In genomic region chr2:140691403-140691802, GRCm38 (mm10) we compare ENCODE assay signal across 22 mouse cellular contexts. TPM values are rescaled to one million over a fixed set of nuclear protein-coding genes. Genes with fewer than 3 reads are reported as not detected.
DNase-seq lines count a peak whose midpoint lies in the region; ATAC-seq lines count a peak whose summit lies in the region.
"Had no signal": no experiment of that assay in that cellular context is flagged by ENCODE, and none has a peak within 500 bp of the region (broad histone marks: within the 10 kb centered on the region; RNA-seq: fewer than 3 reads in every experiment).

No protein-coding gene starts in this region.

- no peak overlapping the region for H3K4me3 ChIP-seq in midbrain, embryonic 11.5 days (ENCODE audit: low read depth, low read length)
- no peak overlapping the region for H3K4me3 ChIP-seq in forebrain, embryonic 10.5 days

- H3K9me3 ChIP-seq in midbrain, embryonic 11.5 days (ENCODE audit: control insufficient read depth, low read length), result no peaks in the 10 kb centered on the region
- H3K9me3 ChIP-seq in forebrain, embryonic 10.5 days, result no peaks in the 10 kb centered on the region

- DNase-seq in gastrocnemius, adult 8-10 months (ENCODE audit: low spot score in 2 of 2), result no peak
- no peak for DNase-seq in midbrain, embryonic 11.5 days (ENCODE audit: low spot score, missing footprints)
- no peak for DNase-seq in forebrain, embryonic 10.5 days (ENCODE audit: extremely low spot score, low spot score)
- DNase-seq: adrenal gland, adult 2 months; adrenal gland, adult 8-10 months; adrenal gland, postnatal 10 days; adrenal gland, postnatal 14 days; adrenal gland, postnatal 25 days; adrenal gland, postnatal 36 days; B cell, adult 2 months; cerebellum, adult 11 months; cerebellum, adult 11-12 months; cerebellum, adult 18-20 months had no signal

- WGBS in midbrain, embryonic 11.5 days, result 93% methylated on average over 1 of the region's 1 CpGs
- WGBS in forebrain, embryonic 10.5 days, result 93% methylated on average over 1 of the region's 1 CpGs

- H3K36me3 ChIP-seq in midbrain, embryonic 11.5 days (ENCODE audit: control insufficient read depth, insufficient read depth, low read length), result no peaks in the 10 kb centered on the region
- no peaks in the 10 kb centered on the region for H3K36me3 ChIP-seq in forebrain, embryonic 10.5 days (replicated peaks)
- H3K36me3 ChIP-seq: G1E had no signal

- H3K9ac ChIP-seq in midbrain, embryonic 11.5 days (ENCODE audit: low read length), result no peak overlapping the region

- no peak overlapping the region for H3K27ac ChIP-seq in midbrain, embryonic 11.5 days (ENCODE audit: low read depth, low read length)
- no peak overlapping the region for H3K27ac ChIP-seq in forebrain, embryonic 10.5 days

- H3K4me1 ChIP-seq in midbrain, embryonic 11.5 days (ENCODE audit: control insufficient read depth, insufficient read depth, low read length), result no peaks in the 10 kb centered on the region
- H3K4me1 ChIP-seq in forebrain, embryonic 10.5 days, result peaks cover 4% of the 10 kb centered on the region

- no peaks in the 10 kb centered on the region for H3K27me3 ChIP-seq in midbrain, embryonic 11.5 days (ENCODE audit: control insufficient read depth, insufficient read depth, low read length)
- H3K27me3 ChIP-seq in forebrain, embryonic 10.5 days (ENCODE audit: poor library complexity, severe bottlenecking), result no peaks in the 10 kb centered on the region; the same call in 1 of the 2 replicates
- H3K27me3 ChIP-seq: CH12.LX, Patski had no signal

- peak; percentile 58 for ATAC-seq in common myeloid progenitor, adult 5-6 weeks (replicated peaks; ENCODE audit: low read depth, poor library complexity, severe bottlenecking)
- ATAC-seq in hematopoietic stem cell, adult 5-6 weeks (replicated peaks in 1 of 2; ENCODE audit: insufficient read depth in 1 of 2, low FRiP score in 2 of 2, low TSS enrichment in 1 of 2, low read depth in 1 of 2, poor library complexity in 2 of 2, severe bottlenecking in 2 of 2), result peak; percentile 80 to 81
- 0 out of 2 replicates have a peak, but pooled peaks have one; percentile 31 for ATAC-seq in megakaryocyte progenitor cell, adult 5-6 weeks (replicated peaks; ENCODE audit: poor library complexity)
- no peak for ATAC-seq in midbrain, embryonic 11.5 days (ENCODE audit: low FRiP score)
- ATAC-seq: activated CD4-positive, CD25-positive, alpha-beta regulatory T cell, adult 4 months; CD4-positive, CD25-positive, alpha-beta regulatory T cell, adult 4 months; Patski had no signal

- H3K4me2 ChIP-seq in midbrain, embryonic 11.5 days, result no peak overlapping the region

RNA-seq across cellular contexts. Expression of gene Flrt3, which starts 20.1 kb away (rescaled TPM):
- not detected in 2 replicates for total RNA-seq in common myeloid progenitor, adult 5-6 weeks (2017)
- 1.5 and 6.6 TPM in 2 replicates for total RNA-seq in hematopoietic stem cell, adult 5-6 weeks (2017)
- total RNA-seq in megakaryocyte progenitor cell, adult 5-6 weeks (2015), result not detected in 2 replicates
- total RNA-seq in megakaryocyte progenitor cell, adult 5-6 weeks (2017), result not detected in 2 replicates
- total RNA-seq in gastrocnemius, adult 8-10 months (2022), result under 1 TPM; 0.07 to 0.22 (median 0.16) TPM
- polyA plus RNA-seq in midbrain, embryonic 11.5 days (2014; fragmentation: Nextera tagmentation; extraction: Ambion mirVana), result 94.3 and 94.9 TPM in 2 replicates
- polyA plus RNA-seq in forebrain, embryonic 10.5 days (2016; fragmentation: Nextera tagmentation; extraction: Ambion mirVana), result 61.7 and 65.4 TPM in 2 replicates
- total RNA-seq: CH12.LX, MEL had no signal
- polyA plus RNA-seq: G1E had no signal
